Mouse (Mus musculus) cerebellum, adult 9-10 months (tissue): ENCODE data around the gene Rec8.
A peak's percentile ranks its signal among the peaks of the same experiment; 100 is the strongest.

Experiments
- DNase-seq: peaks from one replicate; pipeline ENCODE4 v3.0.0; 2022

Gene Rec8

DNA sequence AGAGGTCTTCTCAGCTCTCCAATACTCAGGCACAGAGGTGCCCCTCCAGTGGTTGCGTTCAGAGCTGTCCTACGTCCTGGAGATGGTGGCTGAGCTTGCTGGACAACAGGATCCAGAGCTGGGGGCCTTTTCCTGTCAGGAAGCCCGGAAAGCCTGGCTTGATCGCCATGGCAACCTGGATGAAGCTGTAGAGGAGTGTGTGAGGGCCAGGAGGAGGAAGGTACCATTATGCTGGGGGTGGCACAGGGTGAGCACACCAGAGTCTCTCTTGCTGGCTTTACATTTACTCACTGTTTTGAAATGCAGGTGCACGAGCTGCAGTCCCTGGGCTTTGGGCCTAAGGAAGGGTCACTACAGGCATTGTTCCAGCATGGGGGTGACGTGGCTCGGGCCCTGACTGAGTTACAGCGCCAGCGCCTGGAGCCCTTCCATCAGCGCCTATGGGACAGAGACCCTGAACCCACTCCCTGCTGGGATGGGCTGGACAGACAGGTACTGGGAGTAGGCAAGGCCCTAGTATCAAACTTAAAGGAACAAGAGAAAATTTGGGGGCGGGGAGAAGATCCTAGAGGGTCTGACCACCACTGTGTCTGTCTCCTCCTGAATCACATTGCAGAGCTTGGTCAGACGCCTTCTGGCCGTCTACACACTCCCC, 21.7 kb upstream of the Rec8 start:
- no peak for DNase-seq

DNA sequence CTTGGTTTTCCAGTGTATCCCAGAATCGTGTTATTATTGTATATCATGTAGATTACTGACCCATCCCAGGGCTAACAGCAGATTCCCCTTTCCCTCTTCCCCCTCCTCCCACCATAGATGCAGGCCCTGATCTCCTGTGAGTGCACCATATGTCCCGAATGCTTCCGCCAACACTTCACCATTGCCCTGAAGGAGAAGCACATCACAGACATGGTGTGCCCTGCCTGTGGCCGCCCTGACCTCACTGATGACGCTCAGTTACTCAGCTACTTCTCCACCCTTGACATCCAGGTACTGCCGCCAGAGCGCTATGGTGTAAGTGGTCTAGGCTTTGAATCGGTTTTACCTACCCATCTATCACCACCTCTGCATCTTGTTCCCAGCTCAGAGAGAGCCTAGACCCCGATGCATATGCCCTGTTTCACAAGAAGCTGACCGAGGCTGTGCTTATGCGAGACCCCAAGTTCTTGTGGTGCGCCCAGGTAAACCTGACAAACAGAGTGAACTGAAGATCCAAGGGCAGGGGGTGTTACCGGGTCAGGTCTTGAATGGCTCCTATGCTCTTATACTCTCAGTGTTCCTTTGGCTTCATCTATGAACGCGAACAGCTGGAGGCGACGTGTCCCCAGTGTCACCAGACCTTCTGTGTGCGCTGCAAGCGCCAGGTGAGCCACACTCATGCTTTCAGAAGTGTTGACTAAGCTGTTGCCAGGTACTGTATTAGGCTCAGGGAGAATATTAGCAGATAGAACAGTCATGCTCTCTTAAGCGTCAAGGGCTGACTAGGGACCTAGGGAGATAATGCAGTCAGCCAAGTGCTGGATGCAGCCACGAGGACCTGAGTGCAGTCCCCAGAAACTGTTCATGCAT, 19.1 kb upstream of the Rec8 start:
- DNase-seq: no peak

DNA sequence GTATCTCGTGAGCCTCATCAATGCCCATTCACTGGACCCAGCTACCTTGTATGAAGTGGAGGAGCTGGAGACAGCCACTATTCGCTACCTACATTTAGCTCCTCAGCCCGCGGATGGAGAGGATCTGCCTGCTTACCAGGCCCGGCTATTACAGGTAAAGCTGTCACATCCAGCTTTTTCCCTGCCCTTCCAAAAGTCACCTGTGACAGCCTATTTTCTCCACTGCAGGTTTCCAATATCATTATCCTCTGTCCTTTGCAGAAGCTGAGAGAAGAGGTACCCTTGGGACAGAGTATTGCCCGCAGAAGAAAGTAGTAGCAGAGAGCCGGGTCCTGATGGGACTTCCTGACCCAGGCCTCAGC, 14.6 kb upstream of the Rec8 start, which contains the start of gene Irf9:
Irf9 (plus strand) TSS at position 301 of the 362 bp plus-strand sequence.
- no peak for DNase-seq

DNA sequence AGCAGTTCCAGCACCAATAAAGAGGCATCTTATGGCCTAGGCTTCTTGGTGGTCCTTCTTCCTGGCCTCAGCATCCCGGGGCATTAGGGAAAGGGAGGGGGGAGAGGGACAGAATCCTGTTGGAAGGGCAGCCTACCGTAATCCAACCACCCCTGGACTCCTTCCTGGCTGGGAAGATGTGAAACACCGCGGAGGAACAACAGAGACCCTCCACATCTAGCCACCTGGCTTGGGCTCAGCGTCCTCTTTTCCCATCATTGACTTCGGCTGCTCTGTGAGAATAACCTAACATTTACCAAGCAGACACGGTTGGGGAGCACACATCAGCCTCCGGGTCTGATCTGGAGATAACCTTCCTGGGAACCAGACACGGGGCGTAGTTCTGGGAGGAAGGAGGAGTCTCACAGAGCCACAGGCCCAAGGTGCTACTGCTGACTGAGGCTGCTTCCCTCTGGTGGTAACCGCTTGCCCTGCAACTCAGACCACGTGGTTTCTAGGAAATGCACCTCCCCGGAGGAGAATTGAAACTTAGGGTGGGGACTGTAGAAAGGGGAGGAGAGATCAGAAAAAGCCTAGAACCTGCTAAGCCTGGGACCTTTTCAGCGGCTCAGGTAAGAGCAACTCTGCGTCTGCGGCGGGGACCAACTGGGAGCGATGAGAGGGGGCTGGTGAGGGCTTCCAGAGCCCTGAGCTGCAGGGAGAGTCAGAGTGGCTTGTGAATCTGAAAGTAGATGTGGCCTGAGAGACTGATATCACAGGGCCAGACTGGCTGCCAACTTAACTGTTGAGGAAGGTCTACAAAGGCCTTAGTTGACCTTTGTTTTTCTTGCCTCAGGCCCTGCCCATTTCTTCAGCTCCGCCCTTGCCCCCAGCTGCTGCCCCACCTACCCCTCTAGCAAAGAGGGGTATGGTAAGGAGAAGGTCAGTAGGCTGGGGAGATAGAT, 13.9 kb upstream of the Rec8 start:
- DNase-seq: peak; percentile 85

DNA sequence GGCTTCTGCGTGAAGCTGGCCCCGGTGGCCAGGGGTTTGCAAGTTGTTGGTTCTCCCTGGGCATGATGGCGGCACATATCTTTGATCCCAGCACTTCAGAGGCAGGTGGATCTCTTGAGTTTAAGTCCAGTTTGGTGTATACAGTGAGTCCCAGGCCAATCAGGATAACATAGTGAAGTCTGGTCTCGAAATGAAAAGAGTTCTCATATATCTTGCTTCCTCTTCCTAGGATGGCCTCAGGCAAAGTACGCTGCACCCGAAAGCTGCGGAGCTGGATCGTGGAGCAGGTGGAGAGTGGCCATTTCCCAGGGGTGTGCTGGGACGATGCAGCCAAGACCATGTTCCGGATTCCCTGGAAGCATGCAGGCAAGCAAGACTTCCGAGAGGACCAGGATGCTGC, 13.0 kb upstream of the Rec8 start:
- no peak for DNase-seq

DNA sequence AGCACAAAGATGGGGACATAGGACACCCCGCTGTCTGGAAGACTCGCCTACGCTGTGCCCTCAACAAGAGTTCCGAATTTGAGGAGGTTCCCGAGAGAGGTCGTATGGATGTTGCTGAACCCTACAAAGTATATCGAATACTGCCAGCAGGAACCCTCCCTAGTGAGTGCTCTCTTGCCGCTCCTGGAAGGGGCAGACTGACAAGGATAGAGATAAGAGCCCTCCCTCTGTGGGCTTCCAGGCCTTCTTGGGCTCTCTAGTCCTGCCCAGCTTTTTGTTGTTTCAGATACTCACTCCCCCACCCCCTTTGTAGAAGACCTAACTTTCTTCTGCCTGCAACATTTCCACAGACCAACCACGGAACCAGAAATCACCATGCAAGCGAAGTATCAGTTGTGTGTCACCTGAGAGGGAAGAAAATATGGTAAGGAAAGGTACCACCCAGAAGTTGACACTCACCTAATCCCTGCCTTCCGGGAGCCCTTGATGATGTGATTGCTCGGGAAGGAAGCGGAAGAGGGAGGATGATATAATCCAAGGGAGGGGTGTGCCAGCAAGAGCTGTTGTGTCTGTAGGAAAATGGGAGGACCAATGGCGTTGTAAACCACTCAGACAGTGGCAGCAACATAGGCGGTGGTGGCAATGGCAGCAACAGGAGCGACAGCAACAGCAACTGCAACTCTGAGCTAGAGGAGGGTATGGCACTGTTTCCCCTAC, 11.9 kb upstream of the Rec8 start:
- DNase-seq: no peak

DNA sequence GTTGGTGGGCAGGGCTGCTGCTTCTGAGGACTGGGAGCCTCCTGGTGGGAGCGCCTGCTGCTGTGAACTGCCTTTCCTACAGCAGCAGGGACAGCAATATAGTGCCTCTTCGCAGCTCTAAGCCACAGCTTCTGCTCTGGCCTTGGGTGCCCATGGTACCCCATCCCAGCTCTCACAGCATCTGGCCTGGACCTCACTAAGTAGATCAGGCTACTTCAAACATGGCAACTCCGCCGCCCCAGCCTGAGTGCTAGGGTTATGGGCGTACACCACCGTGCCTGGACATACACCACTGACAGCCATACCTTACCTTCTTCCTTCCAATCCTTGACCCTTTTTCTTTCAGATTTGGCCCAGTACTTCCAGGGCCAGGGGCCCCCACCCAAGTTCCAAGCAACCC, 9.5 kb upstream of the Rec8 start:
- no peak for DNase-seq

DNA sequence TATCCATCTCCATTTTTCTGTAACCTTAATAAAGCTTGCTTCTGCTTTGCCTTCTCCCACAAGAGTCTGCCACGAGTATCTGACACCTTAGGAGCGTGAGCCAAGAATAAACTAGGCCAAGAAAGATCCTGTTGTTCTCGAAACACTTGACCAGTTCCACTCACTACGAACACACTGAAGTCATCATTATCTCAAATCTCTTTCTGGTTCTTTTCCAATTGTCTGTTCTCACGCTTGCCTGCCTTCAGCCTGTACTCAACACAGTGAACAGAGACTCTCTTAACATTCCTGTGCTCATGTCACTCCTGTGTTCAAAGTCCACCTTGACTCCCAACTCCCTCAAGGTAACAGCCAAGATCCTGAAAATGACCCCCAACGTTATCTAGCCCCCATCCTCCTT, 4.5 kb upstream of the Rec8 start:
- DNase-seq: no peak

DNA sequence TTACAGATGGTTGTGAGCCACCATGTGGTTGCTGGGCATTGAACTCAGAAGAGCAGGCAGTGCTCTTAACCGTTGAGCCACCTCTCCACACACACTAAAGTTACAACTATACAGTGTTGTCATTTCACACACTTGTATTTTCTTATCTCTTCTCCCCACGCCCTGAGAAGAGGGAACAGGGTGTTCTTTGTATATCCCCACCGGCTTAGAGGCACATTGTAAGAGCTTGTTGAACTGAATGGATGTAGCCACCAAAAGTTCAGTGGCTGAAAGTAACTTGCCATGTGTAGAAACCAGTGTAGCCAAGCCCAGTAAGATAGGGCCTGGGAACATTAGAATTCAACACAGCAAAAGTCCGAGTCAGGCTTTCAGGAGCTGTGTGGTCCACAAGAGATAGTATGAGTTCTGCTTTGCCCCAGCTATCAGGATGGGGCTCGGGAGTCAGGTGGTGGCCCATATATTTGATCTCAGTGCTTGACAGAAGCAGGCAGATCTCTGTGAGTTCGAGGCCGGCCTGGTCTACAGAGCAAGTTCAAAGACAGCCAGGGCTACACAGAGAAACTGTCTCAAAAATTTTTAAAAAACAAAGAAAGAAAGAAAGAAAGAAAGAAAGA, 3.2 kb upstream of the Rec8 start:
- DNase-seq: no peak

DNA sequence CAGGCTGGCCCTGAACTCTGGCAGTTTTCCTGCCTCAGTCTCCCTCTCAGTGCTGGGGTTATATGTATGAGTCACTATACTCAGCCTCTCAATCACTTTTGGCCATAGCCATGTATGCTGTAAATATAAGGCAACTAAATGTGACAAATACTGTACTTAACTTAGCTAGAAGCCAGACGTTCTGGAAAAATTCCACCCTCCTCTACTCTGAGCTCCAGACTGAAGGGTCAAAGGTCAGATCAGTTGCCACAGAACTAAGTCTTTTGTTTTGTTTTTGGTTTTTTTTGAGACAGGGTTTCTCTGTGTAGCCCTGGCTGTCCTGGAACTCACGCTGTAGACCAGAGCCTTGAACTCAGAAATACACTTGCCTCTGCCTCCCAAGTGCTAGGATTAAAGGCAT, 2.0 kb upstream of the Rec8 start:
- no peak for DNase-seq

DNA sequence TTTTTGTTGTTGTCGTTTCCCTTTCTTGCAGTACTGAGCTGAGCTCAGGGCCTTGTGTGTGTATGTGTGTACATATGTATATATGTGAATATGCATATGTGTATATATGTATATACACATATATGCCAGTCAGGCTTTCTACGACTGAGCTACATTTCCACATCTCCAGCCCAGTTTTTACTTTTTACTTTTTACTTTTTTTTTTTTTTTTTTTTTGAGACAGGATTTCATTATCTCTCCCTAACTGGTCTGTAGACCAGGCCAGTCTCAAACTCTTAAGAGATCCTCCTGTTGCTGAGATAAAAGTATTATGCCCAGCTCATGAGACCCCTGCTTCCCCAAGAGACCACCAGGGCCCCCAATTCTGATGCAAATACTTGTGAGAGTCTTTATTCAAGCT, 993 bp upstream of the Rec8 start:
- DNase-seq: no peak

DNA sequence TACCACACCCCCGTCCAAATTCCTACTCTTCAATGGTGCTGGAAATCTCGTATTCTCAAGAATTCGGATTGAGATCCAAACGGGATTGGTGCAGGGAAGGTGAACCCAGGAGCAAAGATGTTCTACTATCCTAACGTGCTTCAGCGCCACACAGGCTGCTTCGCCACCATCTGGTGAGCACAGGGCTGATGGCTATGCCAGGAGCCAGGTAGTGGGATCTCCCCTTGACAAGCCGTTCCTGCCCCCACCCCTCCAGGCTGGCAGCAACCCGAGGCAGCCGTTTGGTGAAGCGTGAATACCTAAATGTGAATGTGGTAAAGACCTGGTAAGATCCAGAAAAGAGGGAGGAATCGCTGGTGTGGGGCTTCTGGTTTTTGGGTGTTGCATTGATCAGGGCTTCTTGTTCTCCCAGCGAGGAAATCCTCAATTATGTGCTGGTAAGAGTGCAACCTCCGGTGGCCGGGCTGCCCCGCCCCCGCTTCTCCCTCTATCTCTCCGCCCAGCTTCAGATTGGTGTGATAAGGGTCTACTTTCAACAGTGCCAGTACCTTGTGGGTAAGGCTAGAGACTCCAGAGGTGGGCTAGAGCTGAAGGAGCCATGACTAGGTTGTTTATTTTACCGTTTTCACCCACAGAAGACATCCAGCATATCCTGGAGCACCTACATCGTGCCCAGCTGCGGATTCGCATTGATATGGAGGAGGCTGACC, 804 bp downstream of the Rec8 start:
- no peak for DNase-seq

DNA sequence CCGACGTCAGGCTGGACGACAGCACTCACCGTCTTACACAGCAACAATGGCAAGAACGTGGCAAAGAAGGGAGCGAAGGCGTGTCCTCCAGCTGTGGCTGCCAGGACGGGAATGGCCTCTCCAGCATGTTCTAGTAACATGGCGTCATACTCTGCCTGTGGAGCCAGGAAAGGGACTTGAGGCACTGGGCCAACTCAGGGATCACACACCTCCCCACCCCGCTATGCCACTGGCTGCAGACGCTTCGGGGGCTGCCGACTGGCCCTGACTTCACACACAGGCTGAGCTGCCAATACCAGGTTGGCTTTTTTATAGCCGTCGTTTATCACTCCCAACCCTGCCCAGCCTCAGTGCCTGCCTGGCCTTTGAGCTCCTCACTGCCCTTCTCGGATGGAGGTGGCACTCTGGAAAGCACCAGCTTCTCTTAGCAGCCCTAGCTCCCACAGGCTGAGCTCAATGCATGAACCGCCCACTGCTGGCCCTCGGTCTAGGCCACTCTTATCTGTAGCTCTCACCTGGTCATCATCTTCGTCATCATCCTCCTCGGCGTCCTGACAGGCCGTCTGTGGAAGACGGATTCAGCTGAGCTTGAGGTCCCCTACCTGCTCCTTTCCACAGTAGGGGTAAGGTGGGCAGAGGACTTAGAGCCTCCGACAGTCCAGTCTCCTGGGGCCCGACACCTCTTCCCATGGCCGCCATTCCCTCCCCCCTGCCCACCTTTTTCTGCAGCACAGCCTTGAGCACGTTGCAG, 10.4 kb downstream of the Rec8 start:
- no peak for DNase-seq

DNA sequence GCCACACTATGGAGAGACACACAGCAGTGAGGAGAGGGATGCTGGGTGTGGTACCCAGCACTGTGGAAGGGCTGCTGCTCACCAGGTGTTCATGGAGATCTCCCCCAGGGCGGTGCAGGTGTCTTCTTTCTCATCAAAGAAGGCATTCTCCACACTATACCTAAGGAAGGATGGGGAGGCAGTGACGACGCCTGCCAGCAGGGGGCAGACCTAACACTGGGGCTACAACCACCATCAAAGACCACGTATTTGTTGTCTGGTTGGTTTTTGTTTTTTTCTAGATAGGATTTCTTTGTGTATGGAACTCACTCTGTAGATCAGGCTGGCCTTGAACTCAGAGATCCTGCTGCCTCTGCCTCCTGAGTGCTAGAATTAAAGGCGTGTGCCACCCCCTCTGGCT, 11.5 kb downstream of the Rec8 start:
- peak; percentile 36 for DNase-seq

DNA sequence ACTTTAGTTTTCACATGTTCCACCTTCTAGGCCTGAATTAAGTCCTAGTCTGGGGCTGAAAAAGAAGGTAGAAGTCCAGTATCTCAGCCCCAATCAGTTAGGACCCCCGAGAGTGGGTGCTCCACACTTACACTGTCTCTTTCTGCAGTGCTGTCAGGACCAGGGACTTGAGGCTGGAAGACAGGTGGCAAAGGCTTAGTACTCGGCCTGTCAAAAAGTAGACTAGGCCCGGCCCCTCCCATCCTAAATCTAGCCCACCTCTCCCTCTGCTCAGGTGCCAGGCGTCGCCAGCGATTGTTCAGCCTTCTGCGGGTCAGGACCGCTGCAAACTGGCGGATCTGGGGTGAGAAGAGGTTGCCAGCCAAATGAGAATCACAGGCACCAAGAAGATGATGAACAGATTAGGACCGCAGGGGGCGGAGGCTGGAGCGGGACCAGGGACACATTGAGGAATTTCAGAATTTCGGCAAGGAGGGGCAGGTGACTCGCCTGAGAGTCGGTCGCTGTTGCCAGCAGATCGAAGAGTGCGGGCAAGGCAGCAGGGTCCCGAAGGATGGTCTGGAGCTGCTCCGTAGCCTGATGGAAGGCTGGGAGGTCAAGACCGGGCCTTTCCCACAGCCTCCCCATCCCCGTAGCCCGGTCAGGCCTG, 17.2 kb downstream of the Rec8 start:
- peak; percentile 70 for DNase-seq

DNA sequence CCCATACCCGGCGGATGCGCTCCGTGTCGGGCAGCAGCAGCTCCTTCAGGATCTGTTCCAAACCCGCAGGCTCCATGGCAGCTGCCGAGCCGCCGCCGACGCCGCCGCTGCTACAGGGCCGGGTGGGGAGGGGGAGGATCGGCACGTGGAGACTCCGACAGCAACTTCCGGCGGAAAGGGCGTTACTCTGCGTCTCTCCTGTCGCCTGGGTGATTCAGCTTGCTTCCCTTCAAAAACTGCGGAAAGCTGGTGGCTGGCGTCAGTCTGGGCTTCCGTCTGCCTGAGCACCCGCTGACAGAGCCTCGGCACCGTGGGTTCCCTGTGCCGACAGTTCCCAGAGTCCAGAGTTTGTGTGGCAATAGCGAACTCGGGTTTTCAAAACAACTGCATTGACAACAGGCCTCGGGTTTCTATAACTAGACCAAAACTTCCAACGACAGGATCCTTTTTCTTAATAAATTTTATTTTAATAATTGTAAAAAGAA, 17.7 kb downstream of the Rec8 start, which contains the start of gene Ipo4:
Ipo4 (minus strand) TSS at position 435 of the 485 bp plus-strand sequence.
- DNase-seq: peak; percentile 77

DNA sequence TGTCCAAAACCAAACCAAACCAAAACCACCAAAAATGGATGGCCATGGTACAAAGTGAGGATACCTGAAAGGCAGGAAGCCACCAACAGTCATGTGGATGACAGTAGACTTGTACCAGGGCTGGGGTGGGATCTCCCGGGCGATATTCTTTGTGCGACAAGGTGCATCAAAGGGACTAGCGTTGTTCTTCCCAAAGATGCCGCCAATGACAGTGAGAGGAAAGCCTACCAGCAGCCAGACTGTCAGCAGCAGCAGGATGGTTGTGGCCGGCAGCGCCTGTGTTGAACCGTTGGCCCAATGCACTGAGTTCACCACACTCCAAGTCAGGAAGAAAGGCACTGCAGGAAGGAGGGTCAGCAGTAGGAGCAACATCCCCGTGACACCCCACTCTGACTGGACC, 20.0 kb downstream of the Rec8 start, which contains the start of gene Gm49378:
Gm49378 (minus strand) TSS at position 101 of the 400 bp plus-strand sequence.
- DNase-seq: no peak

DNA sequence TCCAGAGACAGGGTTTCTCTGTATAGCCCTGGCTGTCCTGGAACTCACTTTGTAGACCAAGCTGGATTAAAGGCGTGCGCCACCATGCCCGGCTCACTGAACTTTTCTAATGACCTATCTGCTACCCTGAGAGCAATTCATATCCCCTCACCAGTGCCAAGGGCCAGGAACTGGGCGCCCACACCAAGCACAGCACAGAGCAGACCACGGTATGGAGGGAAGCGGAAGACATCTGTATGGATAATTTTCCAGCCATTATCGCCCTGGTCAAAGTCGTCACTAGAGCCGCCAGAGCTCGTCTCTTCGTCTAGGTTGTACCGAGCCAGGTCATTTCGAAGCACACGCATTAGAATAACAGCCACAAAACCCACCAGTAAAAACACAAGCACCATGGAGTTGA, 23.0 kb downstream of the Rec8 start:
- no peak for DNase-seq

DNA sequence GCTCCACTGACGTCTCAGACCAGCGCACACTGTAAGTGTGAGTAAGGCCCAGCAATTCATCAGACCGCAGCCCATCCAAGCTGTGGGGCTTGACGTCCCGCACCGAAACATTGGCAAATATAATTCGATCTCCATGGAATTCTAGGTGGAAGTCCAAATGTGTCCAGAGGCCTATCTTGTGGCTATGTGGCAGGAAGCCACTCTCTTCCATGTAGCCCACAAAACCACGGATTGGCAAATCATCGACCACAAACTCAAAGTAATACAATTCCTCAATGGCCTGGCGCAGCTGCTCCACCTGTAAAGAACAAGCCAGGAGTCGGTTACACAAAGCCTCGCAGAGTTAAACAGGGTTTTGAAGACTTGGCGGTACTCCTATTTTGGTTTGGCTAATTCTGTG, 23.5 kb downstream of the Rec8 start:
- DNase-seq: no peak

DNA sequence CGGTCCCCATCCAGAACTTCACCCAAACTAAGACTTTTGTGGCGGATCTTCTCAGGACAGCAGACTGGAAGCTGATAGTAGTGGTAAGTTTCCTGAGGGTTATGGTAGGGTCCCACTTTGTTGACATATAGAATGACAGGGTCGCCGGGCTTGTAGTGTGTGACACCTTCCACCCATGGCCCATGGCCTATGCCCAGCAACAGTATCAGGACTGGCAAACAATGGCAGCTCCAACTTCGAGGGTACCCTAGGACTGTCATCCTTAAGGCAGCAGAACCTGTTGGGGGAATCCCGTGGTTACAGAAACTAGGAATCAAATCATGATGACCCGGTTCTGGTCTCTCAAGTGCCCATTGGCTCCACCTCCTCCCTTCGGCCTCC, 24.8 kb downstream of the Rec8 start:
- no peak for DNase-seq
